Mouse (Mus musculus) heart, postnatal 0 days (tissue): Measurements from ENCODE around the gene Spsb1.

Experiments used
- CTCF ChIP-seq: IDR thresholded peaks from 2 replicates; pipeline ENCODE4 v1.5.1; 2016; ENCODE audit warnings: antibody characterized with exemption, control low read depth, low read depth
- EP300 ChIP-seq: IDR thresholded peaks from 2 replicates; pipeline ENCODE4 v1.6.1; 2016; ENCODE audit warnings: antibody characterized with exemption, low read depth

- TF ChIP-seq CTCF (no peak), EP300 (no peak; the same call in 1 of the 2 replicates)
These were observed 6.7 kb downstream of the Spsb1 start for GRCm38 (mm10) chr4:149948119-149948518.
